Mouse (Mus musculus): Measurements from ENCODE around the gene March5.
"Not testable (repeated sequence)": the region's sequence is repeated elsewhere in the genome, so short reads cannot be mapped to it uniquely, and the experiment has no call there.

Gene March5

DNA sequence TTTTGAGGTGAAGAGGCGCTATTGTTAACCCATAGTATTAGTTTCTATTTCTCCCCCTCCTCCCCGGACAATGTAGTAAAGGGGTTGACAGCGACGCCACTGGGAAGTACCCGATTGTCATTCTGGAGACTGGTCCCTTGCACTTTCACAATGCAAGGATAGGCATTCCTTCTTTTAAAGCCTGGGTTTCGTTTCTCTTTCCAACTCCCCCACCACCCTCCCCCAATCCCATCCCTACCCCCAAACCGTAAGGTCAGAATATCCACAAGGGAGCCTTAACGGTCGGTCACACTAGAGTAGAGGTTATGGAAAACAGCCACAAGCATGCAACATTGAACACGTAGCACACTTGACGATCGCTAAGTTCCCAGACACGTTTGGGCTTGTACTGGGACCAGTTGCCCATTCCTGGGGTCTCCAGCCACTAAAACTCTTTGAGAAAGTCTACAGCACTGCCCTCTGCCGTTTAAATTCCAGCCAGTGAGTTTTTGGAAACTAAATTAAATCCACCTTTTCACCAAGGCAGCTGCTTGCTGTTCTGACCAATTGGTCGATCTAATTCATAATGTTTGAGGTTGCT is 923 bp downstream of the March5 start, which contains the start of gene Cpeb3:
Gene Cpeb3 (minus strand): TSS at position 426 of the 580 bp plus-strand sequence.
- no peak for DNase-seq (ENCODE audit: low read depth in 2 of 2, low spot score in 2 of 2)

DNA sequence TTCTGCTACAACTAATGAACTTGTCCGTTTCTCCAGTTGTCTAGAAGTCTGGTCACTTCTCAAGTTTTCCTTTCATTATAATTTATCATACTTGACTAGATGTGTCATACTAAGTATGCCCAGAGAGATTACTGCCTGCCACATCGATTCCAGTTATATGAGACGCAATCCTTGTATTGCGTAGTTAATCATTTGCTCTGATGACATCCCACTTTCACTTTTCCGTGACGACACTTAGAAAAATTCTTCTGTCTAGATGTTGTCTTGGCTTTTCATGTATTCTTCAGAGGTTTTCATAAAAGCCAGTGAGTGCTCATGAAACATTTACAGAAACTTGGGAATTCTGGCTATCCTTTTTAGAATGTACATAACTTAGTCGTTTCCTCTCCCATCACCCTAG is 1.6 kb downstream of the March5 start:
- DNase-seq (ENCODE audit: low read depth in 2 of 2, low spot score in 2 of 2): no peak

DNA sequence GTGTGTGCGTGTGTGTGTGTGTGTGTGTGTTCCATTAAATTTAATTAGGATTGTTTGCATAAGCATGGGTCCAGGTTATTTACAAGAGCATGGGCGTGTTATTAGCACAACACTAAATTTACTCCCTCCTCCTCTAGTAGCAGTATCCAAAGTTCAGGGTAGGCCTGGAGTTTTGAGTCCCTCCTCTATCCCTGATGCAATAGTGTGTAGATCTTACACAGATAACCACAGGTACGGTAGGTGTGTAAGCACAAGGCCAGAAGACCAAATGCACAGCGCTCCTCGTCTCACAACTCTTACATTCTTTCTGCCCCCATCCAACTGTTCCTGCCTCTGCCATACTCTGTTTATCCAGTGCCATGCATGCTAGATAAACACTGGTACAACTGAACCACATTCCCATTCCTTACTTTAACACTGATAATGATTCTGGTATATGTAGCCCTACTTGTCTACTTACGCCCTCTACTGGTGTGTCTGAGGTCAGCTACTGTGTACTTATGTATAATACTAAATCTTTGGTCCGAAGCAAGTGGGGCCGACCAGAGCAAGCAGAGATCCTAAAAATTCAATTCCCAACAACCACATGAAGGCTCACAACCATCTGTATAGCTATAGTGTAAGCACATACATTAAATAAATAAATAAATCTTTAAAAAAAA is 2.3 kb downstream of the March5 start:
- DNase-seq (ENCODE audit: low read depth in 2 of 2, low spot score in 2 of 2): no peak

DNA sequence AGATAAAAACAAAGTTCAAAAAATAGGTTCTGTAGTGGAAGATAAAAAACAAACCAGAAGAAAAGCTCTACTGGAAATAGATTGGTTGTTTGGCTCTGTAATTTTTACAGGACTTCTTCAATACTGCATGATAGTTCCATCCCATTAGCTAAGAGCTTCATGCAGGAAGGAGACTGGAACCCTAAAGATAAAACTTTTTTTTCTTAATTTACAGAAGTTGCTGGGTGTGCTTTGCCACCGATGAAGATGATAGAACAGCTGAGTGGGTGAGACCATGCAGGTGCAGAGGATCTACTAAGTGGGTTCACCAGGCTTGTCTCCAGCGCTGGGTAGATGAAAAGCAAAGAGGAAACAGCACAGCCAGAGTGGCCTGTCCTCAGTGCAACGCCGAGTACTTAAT is 3.1 kb downstream of the March5 start:
- DNase-seq (ENCODE audit: low read depth in 2 of 2, low spot score in 2 of 2): no peak

DNA sequence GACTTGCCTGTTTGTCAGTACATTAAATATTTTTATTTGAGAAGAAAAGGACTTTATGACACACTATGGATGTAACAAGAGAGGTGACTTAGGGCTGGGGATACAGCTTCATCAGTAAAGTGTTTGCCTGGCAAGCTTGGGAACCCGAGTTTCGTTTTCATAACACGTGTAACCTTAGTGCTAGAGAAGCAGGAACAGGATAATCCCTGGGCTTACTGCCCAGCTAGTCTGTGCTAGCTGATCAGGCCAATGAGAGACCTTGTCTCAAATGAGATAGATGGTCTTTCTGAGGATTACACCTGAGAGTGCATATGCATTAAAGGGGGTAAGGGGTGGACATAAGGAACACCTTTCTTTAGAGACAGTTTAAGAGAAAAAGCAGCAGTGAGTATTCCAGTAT is 4.1 kb downstream of the March5 start:
- no peak for DNase-seq (ENCODE audit: low read depth in 2 of 2, low spot score in 2 of 2)

DNA sequence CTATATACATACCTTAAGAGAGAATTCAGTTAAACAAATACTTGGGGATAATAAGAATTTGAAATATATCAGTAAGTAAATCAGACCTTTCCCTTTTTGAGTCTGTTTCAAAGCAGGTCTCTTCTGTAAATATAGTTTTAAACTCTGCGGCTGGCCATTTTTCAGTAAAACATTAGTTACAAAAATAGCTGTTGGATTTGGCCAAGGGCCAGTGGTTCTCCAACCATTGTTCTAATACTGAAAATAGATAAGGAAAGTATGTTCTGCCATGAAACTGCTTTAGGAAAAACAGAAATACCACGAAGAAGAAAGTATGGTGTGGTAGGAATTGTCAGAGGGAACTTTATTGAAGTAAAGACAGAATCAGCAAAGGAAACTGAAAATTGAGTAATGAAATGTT is 7.4 kb downstream of the March5 start:
- DNase-seq (ENCODE audit: low read depth in 2 of 2, low spot score in 2 of 2): no peak

DNA sequence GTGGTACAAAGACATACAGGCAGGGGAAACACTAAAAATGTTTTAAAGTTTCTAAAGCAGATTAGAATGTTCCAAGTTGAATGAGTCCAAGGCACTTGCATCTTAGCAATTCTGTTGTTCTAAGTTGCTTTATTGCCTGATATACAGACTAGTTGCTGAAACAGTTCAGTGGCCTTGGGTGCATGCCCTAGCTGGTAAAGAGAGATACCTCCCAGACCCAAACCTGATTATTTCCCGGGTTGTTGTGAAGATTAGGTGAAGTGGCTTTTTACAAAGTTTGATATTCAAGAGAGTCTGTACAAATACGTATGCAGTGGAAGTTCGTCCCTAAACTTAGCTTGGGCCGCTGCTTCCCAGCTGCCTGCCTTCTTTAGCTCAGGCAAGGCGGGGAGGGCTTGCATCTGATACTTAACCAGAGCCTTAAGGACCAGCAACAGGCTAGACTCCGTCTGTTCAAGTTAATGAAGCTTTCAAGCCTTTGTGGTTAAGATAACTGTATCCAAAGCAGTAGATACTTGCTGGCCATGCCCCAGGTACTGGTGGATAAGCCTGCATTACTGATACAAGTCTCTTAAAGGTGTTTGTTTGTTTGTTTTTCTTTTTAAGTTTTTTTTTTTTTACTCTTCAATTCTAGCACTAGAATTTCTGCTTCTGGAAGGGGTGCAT is 18.0 kb downstream of the March5 start:
- DNase-seq (ENCODE audit: low read depth in 2 of 2, low spot score in 2 of 2): no peak

DNA sequence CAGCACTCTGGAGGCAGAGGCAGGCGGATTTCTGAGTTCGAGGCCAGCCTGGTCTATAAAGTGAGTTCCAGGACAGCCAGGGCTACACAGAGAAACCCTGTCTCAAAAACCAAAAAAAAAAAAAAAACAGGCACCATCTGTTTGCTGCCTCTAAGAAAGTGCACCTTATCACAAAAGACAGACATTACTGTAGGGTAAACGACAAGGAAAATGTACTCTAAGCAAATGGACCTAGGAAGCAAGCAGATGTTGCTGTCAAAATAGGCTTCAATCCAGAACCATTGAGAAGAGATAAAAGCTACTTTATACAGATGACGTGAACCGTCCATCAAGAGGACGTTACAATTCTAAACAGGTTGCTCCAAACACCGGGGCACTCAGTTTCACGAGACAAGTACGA is 25.3 kb downstream of the March5 start:
- not testable (repeated sequence) for DNase-seq (ENCODE audit: low read depth in 2 of 2, low spot score in 2 of 2)

DNA sequence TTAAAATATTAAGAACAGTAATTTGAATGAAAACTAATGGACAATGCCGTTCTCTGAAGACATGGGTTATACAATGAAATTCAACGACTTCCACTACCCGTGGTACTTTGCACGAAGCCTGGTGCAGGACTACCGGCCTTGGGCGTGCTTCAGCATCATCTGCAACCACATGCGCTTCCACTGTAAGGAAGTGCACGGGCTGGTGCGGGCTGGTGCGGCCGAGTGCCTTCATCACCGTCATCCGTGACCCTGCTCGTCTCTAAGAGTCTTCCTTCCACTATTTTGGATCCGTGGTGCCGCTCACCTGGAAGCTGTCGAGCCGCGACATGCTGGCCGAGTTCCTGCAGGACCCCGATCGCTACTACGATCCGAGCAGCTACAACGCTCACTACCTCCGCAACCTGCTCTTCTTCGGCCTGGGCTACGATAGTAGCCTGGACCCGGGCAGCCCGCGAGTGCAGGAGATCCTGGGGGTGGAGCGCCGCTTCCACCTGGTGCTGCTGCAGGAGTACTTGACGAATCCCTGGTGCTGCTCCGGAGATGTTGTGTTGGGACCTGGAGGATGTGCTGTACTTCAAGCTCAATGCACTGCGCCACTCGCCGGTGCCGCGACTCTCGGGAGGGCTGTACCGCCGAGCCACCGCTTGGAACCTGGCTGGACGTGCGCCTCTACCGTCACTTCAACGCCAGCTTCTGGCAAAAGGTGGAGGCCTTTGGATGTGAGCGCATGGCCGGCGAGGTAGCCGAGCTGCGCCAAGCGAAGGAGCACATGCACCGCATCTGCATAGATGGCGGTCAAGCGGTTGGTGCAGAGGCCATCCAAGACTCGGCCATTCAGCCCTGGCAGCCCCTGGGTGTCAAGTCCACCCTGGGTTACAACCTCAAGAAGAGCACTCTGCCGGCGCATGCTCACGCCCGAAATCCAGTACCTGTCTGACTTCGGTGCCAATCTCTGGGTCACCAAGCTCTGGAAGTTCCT is 26.5 kb downstream of the March5 start:
- DNase-seq (ENCODE audit: low read depth in 2 of 2, low spot score in 2 of 2): no peak

DNA sequence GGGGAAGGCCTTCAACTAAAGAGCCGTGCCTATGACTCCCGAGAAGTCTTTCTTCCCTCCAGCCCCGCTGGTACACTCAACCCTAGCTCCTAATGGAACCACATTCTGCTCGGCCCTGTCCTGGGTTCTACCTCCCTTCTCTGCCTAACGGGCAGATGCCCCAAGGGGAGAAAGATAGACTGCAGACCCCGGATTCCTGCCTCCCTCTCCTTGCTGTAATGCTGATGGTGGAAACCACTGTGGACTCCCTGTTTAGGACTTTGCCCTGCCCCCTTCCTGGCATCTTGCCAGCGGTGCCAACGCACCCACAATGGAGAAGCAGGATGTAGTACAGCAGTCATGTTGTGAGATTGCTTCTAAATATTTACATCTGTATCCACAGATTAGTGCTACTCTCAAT is 28.5 kb downstream of the March5 start:
- no peak for DNase-seq (ENCODE audit: low read depth in 2 of 2, low spot score in 2 of 2)

DNA sequence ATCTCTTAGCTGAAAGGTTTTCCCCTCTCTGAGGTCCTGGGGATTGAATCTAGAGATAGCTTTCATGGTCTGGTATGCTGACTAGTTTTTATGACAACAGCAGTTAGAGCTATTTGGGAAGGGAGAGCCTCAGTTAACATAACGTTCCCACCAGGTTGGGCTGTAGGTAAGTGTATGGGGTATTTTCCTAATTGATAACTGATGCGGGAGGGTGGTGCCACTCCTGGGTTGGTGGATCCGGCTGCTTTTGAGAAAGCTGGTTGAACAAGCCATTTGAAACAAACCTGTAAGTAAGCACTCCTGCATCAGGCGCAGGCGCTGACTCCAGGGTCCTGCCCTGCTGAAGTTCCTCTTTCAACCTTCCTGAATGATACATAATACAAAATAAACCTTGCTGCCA is 30.0 kb downstream of the March5 start:
- no peak for DNase-seq (ENCODE audit: low read depth in 2 of 2, low spot score in 2 of 2)

DNA sequence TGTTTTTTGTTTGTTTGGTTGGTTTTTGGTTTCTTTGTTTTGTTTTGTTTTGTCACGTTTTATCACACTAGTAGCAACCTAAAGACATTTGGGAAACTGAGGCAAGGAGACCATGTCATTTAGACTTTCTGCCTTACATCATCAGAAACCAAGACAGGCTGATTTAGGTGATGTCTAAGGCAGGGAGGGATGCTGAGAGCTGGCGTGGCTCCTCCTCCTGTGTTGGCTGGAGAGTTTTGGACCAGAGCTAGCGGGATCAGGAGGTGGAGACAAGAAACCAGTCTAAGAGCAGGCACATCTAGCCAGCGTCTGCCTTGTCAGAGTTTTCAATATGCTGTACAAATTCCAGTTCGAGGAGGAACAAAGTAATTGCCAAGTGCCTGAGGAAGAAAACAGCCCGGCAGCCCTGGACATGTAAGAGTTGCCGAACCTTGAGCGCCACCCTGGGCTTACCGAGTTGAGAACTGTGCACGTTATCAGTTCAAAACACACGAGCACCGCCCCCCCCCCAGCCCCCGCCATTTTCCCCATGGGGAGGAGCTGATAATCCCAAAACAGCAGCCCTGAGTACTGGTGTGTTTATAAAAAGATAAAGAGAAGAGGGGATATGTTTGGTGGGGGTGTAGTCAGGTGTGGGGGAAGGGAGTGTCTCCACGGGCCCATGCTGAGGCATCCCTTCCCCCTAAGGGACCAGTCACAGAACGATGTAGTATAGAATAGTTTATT is 30.5 kb downstream of the March5 start:
- DNase-seq (ENCODE audit: low read depth in 2 of 2, low spot score in 2 of 2): no peak

DNA sequence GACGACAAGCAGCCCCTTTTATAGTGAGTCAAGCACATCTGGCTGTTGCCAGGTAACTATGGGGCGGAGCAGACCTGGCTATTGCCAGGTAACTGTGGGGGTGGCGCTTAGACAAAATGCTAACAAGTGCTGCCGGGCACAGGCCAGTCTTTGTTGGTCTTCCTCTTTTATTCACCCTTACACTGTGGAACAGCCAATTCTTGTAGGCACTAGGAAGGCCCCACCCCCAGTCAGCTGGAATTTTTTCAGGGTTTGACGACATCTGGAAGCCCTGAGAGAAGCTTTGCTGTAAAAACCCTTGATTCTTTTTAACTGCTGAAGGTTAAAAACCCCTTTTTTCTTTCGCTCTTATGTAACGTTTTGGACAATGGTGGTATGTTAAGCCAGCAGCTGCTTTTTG is 31.3 kb downstream of the March5 start:
- no peak for DNase-seq (ENCODE audit: low read depth in 2 of 2, low spot score in 2 of 2)

DNA sequence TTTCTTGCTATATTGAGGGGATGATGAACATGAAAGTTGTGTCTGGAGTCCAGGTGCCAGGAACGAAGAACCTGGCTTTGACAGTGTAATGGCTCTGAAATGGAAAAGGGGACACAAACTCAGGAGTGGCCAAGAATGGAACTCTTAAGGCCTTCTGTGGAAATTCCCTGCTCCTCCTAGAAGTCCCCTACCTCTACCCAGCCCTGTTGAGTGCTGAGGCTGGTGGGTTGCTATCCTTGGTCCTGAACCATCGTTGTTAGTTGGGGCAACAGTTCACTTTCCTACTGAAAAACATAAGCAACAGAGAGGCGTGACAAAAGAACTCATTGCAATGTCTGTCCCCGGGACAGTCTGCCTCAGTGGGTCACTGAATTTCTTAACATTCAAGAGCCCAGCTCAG is 31.8 kb downstream of the March5 start:
- no peak for DNase-seq (ENCODE audit: low read depth in 2 of 2, low spot score in 2 of 2)

DNA sequence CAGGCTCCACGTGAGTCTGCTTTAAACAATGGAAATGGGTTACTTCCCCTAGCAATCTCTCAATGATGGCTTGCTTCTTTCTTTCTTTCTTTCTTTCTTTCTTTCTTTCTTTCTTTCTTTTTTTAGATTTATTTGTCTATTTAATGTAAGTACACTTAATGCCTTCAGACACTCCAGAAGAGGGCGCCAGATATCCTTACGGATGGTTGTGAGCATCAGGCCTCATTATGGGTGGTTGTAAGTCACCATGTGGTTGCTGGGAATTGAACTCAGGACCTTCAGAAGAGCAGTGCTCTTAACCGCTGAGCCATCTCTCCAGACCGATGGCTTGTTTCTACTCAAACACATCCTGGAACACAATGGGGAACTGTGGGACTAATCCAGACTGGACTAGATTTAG is 33.9 kb downstream of the March5 start:
- DNase-seq (ENCODE audit: low read depth in 2 of 2, low spot score in 2 of 2): no peak

DNA sequence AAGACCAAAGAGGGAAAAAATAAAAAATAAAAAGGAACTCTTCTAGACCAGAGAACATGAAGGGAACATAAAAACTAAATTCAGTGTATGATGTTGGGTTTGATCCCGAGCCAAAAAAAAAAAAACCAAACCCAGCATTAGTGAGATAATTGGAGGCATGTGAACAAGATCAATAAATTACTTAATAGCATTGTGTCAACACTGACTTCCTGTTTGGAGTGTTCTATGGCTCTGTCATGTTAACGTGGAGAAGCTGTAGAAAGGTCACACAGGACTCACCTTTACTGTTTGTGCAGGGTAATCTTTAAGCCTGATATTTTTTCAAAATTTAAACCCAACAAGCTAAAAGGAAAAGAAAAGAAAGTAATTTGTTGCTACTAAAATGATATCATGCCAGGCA is 35.4 kb downstream of the March5 start:
- no peak for DNase-seq (ENCODE audit: low read depth in 2 of 2, low spot score in 2 of 2)

DNA sequence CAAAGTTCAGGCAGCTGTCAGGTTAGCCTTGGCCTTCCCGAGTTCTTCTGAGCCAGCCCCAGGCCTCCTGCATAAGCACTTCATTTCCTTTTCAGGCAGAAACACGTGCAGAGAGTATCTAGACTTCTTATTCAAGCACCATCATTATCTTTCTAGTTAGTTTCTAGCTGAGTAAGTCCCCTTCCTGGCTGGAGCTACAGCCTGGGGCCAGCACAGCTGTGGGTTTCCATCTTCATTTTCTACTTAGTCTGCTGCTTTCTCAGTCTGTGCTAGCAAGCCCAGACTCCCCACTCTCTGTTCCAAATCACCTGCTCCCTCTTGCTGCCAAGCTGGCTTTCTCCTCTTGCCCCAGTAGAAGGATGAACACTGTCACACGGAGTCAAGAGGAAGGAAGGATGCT is 39.5 kb downstream of the March5 start:
- DNase-seq (ENCODE audit: low read depth in 2 of 2, low spot score in 2 of 2): no peak

DNA sequence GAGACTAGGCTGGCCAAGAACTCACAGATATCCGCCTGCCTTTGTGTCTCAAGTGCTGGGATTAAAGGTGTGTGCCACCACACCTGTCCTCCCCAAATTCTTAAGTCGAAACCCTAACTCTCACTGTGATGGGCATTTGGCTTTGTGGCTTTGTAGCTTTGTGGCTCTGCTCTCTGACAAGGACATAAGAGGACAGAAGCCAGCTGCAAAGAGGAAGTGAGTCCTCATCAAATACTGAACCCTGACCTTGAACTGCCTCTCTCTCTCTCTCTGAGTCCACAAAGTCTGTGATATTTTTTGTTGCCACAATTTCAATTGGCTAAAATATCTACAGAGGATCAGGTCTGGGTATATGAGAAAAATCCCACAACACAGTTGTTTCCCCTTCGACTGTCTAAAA is 40.9 kb downstream of the March5 start:
- DNase-seq (ENCODE audit: low read depth in 2 of 2, low spot score in 2 of 2): no peak

DNA sequence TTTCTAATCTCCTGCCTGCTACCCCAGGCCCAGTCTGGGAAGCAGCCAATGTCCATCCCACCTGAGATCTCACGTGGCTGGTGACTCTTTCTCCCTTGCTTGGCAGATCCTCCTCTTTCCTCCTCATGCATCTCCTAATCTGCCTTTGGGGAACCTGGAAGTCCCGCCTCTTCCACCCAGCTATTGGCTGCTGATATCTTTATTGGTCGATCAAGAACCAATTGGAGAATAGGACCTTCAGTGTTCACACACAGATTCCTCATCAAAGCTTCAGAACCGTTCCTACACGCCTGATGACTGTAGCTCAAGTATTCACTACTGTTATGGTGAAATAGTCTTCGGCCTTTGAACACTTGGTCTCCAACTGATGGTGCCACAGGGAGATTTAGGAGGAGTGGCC is 44.8 kb downstream of the March5 start:
- DNase-seq (ENCODE audit: low read depth in 2 of 2, low spot score in 2 of 2): no peak

DNA sequence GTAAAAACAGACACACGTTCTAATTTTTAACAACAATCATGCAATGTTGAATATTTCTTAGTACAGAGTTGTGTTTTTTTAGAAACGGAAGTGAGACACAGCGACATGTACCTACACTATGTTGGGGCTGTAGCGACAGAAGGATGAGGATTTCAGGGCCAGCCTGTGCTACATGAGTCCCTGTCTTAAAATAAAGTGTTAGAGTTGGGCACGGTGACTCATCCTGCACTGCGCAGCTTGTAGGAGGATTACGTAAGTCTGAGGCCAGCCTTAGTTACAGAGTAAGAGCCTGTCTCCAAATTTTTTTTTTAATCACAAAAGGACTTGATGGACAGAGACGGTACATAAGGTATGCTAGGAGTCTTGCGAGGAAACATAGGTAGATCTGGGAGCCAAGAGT is 48.0 kb downstream of the March5 start:
- no peak for DNase-seq (ENCODE audit: low read depth in 2 of 2, low spot score in 2 of 2)

DNA sequence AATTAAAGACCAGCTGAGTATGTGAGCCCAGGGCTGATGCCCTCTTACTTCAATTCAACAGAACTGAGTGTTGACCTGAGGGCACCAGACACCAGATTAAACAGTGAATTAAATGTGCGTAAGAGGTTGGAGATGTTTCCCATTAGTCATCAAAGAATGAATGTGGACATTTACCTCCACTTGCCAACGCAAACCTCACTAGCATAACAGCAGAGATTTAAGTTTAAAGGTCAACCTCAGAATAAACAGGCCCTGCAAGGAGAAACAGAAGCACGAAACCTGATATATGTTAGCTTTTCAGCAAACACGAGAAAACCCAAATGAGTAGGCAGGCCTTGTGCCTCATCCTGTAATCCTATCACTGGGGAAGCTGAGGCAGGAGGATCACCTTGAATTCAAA is 55.0 kb downstream of the March5 start:
- no peak for DNase-seq (ENCODE audit: low read depth in 2 of 2, low spot score in 2 of 2)
